Mouse (Mus musculus) right cerebral cortex, postnatal 36 days (tissue): ENCODE data around the gene Ahdc1.

ENCODE experiments used
- DNase-seq, 2 experiments: peaks; one replicate each; pipeline ENCODE4 v3.0.0; 2022; ENCODE audit warnings: low spot score in 2 of 2, mixed read lengths in 1 of 2

Gene Ahdc1

DNA sequence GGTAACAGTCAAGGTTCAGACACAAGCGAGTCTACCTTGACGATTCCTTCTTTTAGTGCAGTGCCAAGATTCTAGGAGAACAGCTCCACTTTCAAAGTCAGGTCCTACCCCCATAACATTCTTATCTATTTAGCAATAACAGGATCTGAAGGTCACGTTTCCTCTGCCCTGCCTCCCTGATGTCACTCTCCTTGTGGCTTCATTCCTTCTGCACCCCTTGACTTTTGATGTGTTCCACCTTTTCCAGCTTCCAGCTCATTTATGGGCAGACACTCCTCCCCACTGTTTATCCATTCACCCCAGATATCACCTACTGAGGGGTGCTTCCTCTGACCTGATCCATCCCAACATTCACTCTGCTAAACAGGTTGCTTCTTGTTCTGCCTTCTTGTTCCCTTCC, 116.0 kb downstream of the Ahdc1 start:
- DNase-seq: no peak
